Mouse (Mus musculus): ENCODE measurements around the gene Bik. TPM values are rescaled to one million over a fixed set of nuclear protein-coding genes. Genes with fewer than 3 reads are reported as not detected.

Gene Bik
- total and polyA plus RNA-seq, 3 experiments: 0.50 TPM; not detected in 2

DNA sequence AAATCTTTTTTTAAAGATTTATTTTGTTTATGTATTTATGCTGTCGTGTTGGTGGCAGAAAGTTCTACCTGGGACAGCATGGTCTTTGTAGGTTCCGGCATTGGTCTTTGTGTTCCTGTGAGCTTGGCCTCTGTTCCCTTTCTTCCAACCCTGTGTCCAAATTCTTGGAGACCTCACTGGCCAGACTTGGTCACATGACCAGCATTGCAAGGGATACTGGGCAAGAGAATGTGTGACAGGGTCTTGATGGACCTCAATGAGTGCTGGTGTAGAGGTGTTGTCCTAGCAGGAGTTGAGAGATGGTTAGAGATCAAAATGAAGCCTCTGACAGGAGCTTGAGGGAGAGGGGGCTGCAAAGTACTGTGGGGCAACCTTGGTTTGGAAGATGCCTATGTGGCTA, 12.2 kb downstream of the Bik start:
- no peak for TF ChIP-seq MAZ (IDR thresholded peaks at IDR 0.05; ENCODE audit: low read depth, low read length)
- no peak for TF ChIP-seq EP300 (IDR thresholded peaks at IDR 0.05; ENCODE audit: low read length)
- no peak for TF ChIP-seq PAX5 (IDR thresholded peaks at IDR 0.05; ENCODE audit: low read length)
- no peak for TF ChIP-seq RAD21 (IDR thresholded peaks at IDR 0.05; ENCODE audit: low read depth, low read length)
- TF ChIP-seq ZMIZ1 (IDR thresholded peaks at IDR 0.05; ENCODE audit: low read depth, low read length): no peak
- no peak for TF ChIP-seq TBP (conservative IDR thresholded peaks at IDR 0.05; ENCODE audit: low read depth, low read length)
- TF ChIP-seq NRF1 (IDR thresholded peaks at IDR 0.05; ENCODE audit: low read depth, low read length): no peak
- no peak for TF ChIP-seq ETS1 (conservative IDR thresholded peaks at IDR 0.05; ENCODE audit: low read depth, low read length)
- TF ChIP-seq CHD1 (IDR thresholded peaks at IDR 0.05; ENCODE audit: low read depth, low read length): no peak
- TF ChIP-seq JUN (IDR thresholded peaks at IDR 0.05; ENCODE audit: insufficient read depth, low read depth, low read length): no peak
- no peak for TF ChIP-seq USF2 (conservative IDR thresholded peaks at IDR 0.05; ENCODE audit: low read depth, low read length)
- H3K79me2 ChIP-seq (replicated peaks; ENCODE audit: control insufficient read depth, extremely low read depth, insufficient read depth, poor library complexity, severe bottlenecking): no peaks in the 10 kb centered on the region
- dilution Hi-C loops (cut with MboI; ENCODE audit: extremely low pct_ligation_motif_present, extremely low pct_unique_long_range_greater_than_20kb, low sequenced_read_pairs) (no loop called here), in situ Hi-C loops (cut with MboI; ENCODE audit: low pct_ligation_motif_present, low pct_unique_long_range_greater_than_20kb, low sequenced_read_pairs) (no loop called here)
- no peak overlapping the region for H3K4me2 ChIP-seq (ENCODE audit: insufficient read depth, low read depth, poor library complexity, severe bottlenecking)
- no peak overlapping the region for H3K4me3 ChIP-seq (replicated peaks in 1 of 3; ENCODE audit: low read depth in 2 of 3, low read length in 2 of 3, poor library complexity in 1 of 3)
- H3K9me3 ChIP-seq (replicated peaks; ENCODE audit: low read length): no peaks in the 10 kb centered on the region
- no peaks in the 10 kb centered on the region for H3K36me3 ChIP-seq (replicated peaks in 1 of 2; ENCODE audit: control insufficient read depth in 1 of 2, insufficient read depth in 1 of 2, low read length in 1 of 2)
- peaks cover 29 to 63% of the 10 kb centered on the region in 2 experiments for H3K4me1 ChIP-seq (ENCODE audit: control insufficient read depth in 1 of 2, insufficient read depth in 2 of 2)
- no peak for DNase-seq (ENCODE audit: extremely low read depth)
- H3K9ac ChIP-seq (ENCODE audit: insufficient read depth, low read depth): no peak overlapping the region
- no peak overlapping the region for H3K27ac ChIP-seq (ENCODE audit: insufficient read depth, low read depth)
- no peaks in the 10 kb centered on the region for H3K27me3 ChIP-seq (replicated peaks)

GRCm38 (mm10) chr15:83539905-83540304, 13.2 kb downstream of the Bik start:
- peaks cover 23 to 59% of the 10 kb centered on the region in 2 experiments for H3K4me1 ChIP-seq (ENCODE audit: control insufficient read depth in 1 of 2, insufficient read depth in 2 of 2)
- no peak overlapping the region for H3K4me2 ChIP-seq (ENCODE audit: insufficient read depth, low read depth, poor library complexity, severe bottlenecking)
- no peaks in the 10 kb centered on the region for H3K79me2 ChIP-seq (replicated peaks; ENCODE audit: control insufficient read depth, extremely low read depth, insufficient read depth, poor library complexity, severe bottlenecking)
- H3K9ac ChIP-seq (ENCODE audit: insufficient read depth, low read depth): no peak overlapping the region
- DNase-seq (ENCODE audit: extremely low read depth): no peak
- H3K4me3 ChIP-seq (replicated peaks in 1 of 3; ENCODE audit: low read depth in 2 of 3, low read length in 2 of 3, poor library complexity in 1 of 3): no peak overlapping the region
- H3K9me3 ChIP-seq (replicated peaks; ENCODE audit: low read length): no peaks in the 10 kb centered on the region
- H3K36me3 ChIP-seq (replicated peaks in 1 of 2; ENCODE audit: control insufficient read depth in 1 of 2, insufficient read depth in 1 of 2, low read length in 1 of 2): peaks cover 0 to 3% of the 10 kb centered on the region in 2 experiments
- in situ Hi-C loops (cut with MboI; ENCODE audit: low pct_ligation_motif_present, low pct_unique_long_range_greater_than_20kb, low sequenced_read_pairs): no loop called here
- H3K27me3 ChIP-seq (replicated peaks): no peaks in the 10 kb centered on the region
- H3K27ac ChIP-seq (ENCODE audit: insufficient read depth, low read depth): no peak overlapping the region
- TF ChIP-seq RAD21 (IDR thresholded peaks at IDR 0.05; ENCODE audit: low read depth, low read length) (no peak), NRF1 (IDR thresholded peaks at IDR 0.05; ENCODE audit: low read depth, low read length) (no peak), PAX5 (IDR thresholded peaks at IDR 0.05; ENCODE audit: low read length) (no peak), CHD1 (IDR thresholded peaks at IDR 0.05; ENCODE audit: low read depth, low read length) (no peak), HCFC1 (IDR thresholded peaks at IDR 0.05; ENCODE audit: low read depth, low read length) (no peak), GABPA (IDR thresholded peaks at IDR 0.05; ENCODE audit: insufficient replicate concordance, low read depth, low read length) (no peak), JUND (conservative IDR thresholded peaks at IDR 0.05; ENCODE audit: low read depth, low read length) (no peak), ZKSCAN1 (IDR thresholded peaks at IDR 0.05; ENCODE audit: borderline replicate concordance, low read depth, low read length) (no peak), JUN (IDR thresholded peaks at IDR 0.05; ENCODE audit: insufficient read depth, low read depth, low read length) (no peak)
- dilution Hi-C loops (cut with MboI; ENCODE audit: extremely low pct_ligation_motif_present, extremely low pct_unique_long_range_greater_than_20kb, low sequenced_read_pairs): no loop called here

Measured in CH12.LX (cell line).